Mouse (Mus musculus) layer of hippocampus, postnatal 36 days (tissue): ENCODE results near the gene Zfp827. TPM values are rescaled to one million over a fixed set of nuclear protein-coding genes. Genes with fewer than 3 reads are reported as not detected.
"Not testable (repeated sequence)": the region's sequence is repeated elsewhere in the genome, so short reads cannot be mapped to it uniquely, and the experiment has no call there.

Experiments used
- DNase-seq, 2 experiments: peaks; one replicate each; pipeline ENCODE4 v3.0.0; 2022
- total RNA-seq, 2 experiments: library from RNA; stranded (reverse); gene quantifications; 2 replicates each; pipeline ENCODE4 v1.2.3; 2021

Zfp827 gene
- total RNA-seq, 2 experiments from 2014 or later, result 30.3 to 32.3 TPM

- no peak for DNase-seq
Measured at GRCm38 (mm10) chr8:79112480-79112879, 84.2 kb downstream of the Zfp827 start.

- DNase-seq, result no peak
Measured at GRCm38 (mm10) chr8:79113533-79113932, 85.3 kb downstream of the Zfp827 start.

GRCm38 (mm10) chr8:79114561-79114960 lies 86.3 kb downstream of the Zfp827 start:
- DNase-seq, result no peak

- DNase-seq, result no peak
Measured at GRCm38 (mm10) chr8:79116436-79116835, 88.2 kb downstream of the Zfp827 start.

GRCm38 (mm10) chr8:79117711-79118110 lies 89.5 kb downstream of the Zfp827 start:
- DNase-seq, result no peak

- no peak for DNase-seq
Measured at GRCm38 (mm10) chr8:79121614-79122013, 93.4 kb downstream of the Zfp827 start.

GRCm38 (mm10) chr8:79124231-79124630 lies 96.0 kb downstream of the Zfp827 start:
- DNase-seq, result no peak

GRCm38 (mm10) chr8:79127211-79127816 lies 99.1 kb downstream of the Zfp827 start:
- DNase-seq, result no peak

- DNase-seq, result not testable (repeated sequence)
Measured at GRCm38 (mm10) chr8:79128534-79128933, 100.3 kb downstream of the Zfp827 start.

GRCm38 (mm10) chr8:79139614-79140013 lies 111.4 kb downstream of the Zfp827 start:
- DNase-seq, result no peak

- DNase-seq, result peak; percentile 69 to 72
Measured at GRCm38 (mm10) chr8:79140981-79141380, 112.7 kb downstream of the Zfp827 start.

GRCm38 (mm10) chr8:79141592-79141991 lies 113.4 kb downstream of the Zfp827 start:
- DNase-seq, result peak; percentile 26 to 28

GRCm38 (mm10) chr8:79143729-79144128 lies 115.5 kb downstream of the Zfp827 start:
- no peak for DNase-seq

- no peak for DNase-seq
Measured at GRCm38 (mm10) chr8:79145210-79145609, 117.0 kb downstream of the Zfp827 start.

GRCm38 (mm10) chr8:79145626-79146025 lies 117.4 kb downstream of the Zfp827 start:
- DNase-seq, result no peak

- DNase-seq, result no peak
Measured at GRCm38 (mm10) chr8:79148799-79149198, 120.6 kb downstream of the Zfp827 start.

GRCm38 (mm10) chr8:79149880-79150279 lies 121.6 kb downstream of the Zfp827 start:
- no peak for DNase-seq

- no peak for DNase-seq
Measured at GRCm38 (mm10) chr8:79150544-79151192, 122.4 kb downstream of the Zfp827 start.

- no peak for DNase-seq
Measured at GRCm38 (mm10) chr8:79151644-79152043, 123.4 kb downstream of the Zfp827 start.

- no peak for DNase-seq
Measured at GRCm38 (mm10) chr8:79153201-79153600, 125.0 kb downstream of the Zfp827 start.

- no peak for DNase-seq
Measured at GRCm38 (mm10) chr8:79153637-79154036, 125.4 kb downstream of the Zfp827 start.

- DNase-seq, result no peak
Measured at GRCm38 (mm10) chr8:79155556-79156161, 127.4 kb downstream of the Zfp827 start.

- no peak for DNase-seq
Measured at GRCm38 (mm10) chr8:79157366-79157765, 129.1 kb downstream of the Zfp827 start.

- DNase-seq, result no peak
Measured at GRCm38 (mm10) chr8:79158357-79158756, 130.1 kb downstream of the Zfp827 start.
